Mouse (Mus musculus): ENCODE results near the gene Ptcd1.
"Not testable (repeated sequence)": the region's sequence is repeated elsewhere in the genome, so short reads cannot be mapped to it uniquely, and the experiment has no call there.

Ptcd1 gene

GRCm38 (mm10) chr5:145114071-145114605 is 52.8 kb downstream of the Ptcd1 start, which contains the start of gene Arpc1b:
TSS of gene Arpc1b (plus strand) at chr5:145114215.
- DNase-seq (ENCODE audit: low read depth): no peak

- DNase-seq (ENCODE audit: low read depth): no peak
Observed at GRCm38 (mm10) chr5:145113416-145113815, 53.5 kb downstream of the Ptcd1 start.

- no peak for DNase-seq (ENCODE audit: low read depth)
Observed at GRCm38 (mm10) chr5:145112566-145112965, 54.3 kb downstream of the Ptcd1 start.

- DNase-seq (ENCODE audit: low read depth): no peak
Observed at GRCm38 (mm10) chr5:145110401-145110800, 56.5 kb downstream of the Ptcd1 start.

- no peak for DNase-seq (ENCODE audit: low read depth)
Observed at GRCm38 (mm10) chr5:145105694-145106275, 61.1 kb downstream of the Ptcd1 start.

GRCm38 (mm10) chr5:145104328-145104727 is 62.6 kb downstream of the Ptcd1 start:
- DNase-seq (ENCODE audit: low read depth): no peak

- DNase-seq (ENCODE audit: low read depth): no peak
Observed at GRCm38 (mm10) chr5:145102706-145103105, 64.2 kb downstream of the Ptcd1 start.

- DNase-seq (ENCODE audit: low read depth): not testable (repeated sequence)
Observed at GRCm38 (mm10) chr5:145101451-145101850, 65.5 kb downstream of the Ptcd1 start.

GRCm38 (mm10) chr5:145100960-145101359 is 65.9 kb downstream of the Ptcd1 start:
- DNase-seq (ENCODE audit: low read depth): no peak

- DNase-seq (ENCODE audit: low read depth): no peak
Observed at GRCm38 (mm10) chr5:145098340-145098821, 68.5 kb downstream of the Ptcd1 start.

Data from c-Kit-positive CD71-positive TER-119-negative erythroid progenitor cells, embryonic 14.5 days (primary cell).